Mouse (Mus musculus): Measurements from ENCODE around the gene Lmbrd2.

Gene Lmbrd2

GRCm38 (mm10) chr15:9140252-9140680, at the start of gene Lmbrd2:
Lmbrd2 (plus strand) TSS chr15:9140550.
- Histone ChIP-seq H3K4me3 (replicated peaks; ENCODE audit: low read length) (peak within 1 kb of the TSS; percentile 96), H3K36me3 (ENCODE audit: insufficient read depth, low read length) (peaks cover 53% of the 10 kb centered on the region), H3K9me3 (ENCODE audit: low read length) (no peaks in the 10 kb centered on the region), H3K27me3 (ENCODE audit: insufficient read depth, low read length) (no peaks in the 10 kb centered on the region), H3K4me1 (replicated peaks; ENCODE audit: low read depth, low read length) (peaks cover 61% of the 10 kb centered on the region)
- no peak for TF ChIP-seq CTCF (conservative IDR thresholded peaks at IDR 0.05; ENCODE audit: low read length)
- TF ChIP-seq NANOG (IDR thresholded peaks at IDR 0.05; ENCODE audit: borderline replicate concordance, low read length), result no peak
- no peak for TF ChIP-seq POU5F1 (IDR thresholded peaks at IDR 0.05; ENCODE audit: borderline replicate concordance, low read length)

DNA sequence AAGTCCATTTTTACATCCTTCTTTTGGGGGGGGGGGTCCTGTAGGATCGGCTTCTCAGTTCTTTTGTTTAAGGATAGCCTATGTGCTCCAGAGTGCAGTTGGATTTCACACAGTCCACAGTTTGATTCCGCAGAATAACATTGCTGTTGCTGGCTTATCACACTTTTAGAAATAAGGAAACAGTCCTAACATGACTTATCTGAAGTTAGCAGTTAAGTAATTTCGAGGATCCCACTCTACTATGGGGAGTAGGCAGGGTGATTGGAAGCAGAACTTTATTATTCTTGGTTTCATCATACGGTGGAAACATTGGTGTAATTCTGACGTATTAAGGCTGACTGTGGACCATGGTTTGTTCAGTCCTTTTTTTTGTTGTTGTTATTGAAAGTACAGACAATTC, 49.7 kb upstream of the Lmbrd2 start:
- Histone ChIP-seq H3K4me1 (replicated peaks; ENCODE audit: low read depth, low read length) (peaks cover 52% of the 10 kb centered on the region), H3K27me3 (ENCODE audit: insufficient read depth, low read length) (no peaks in the 10 kb centered on the region), H3K9me3 (ENCODE audit: low read length) (no peaks in the 10 kb centered on the region), H3K4me3 (replicated peaks; ENCODE audit: low read length) (no peak overlapping the region), H3K36me3 (ENCODE audit: insufficient read depth, low read length) (peaks cover 72% of the 10 kb centered on the region)
- TF ChIP-seq POU5F1 (IDR thresholded peaks at IDR 0.05; ENCODE audit: borderline replicate concordance, low read length), result no peak
- no peak for TF ChIP-seq NANOG (IDR thresholded peaks at IDR 0.05; ENCODE audit: borderline replicate concordance, low read length)
- no peak for TF ChIP-seq CTCF (conservative IDR thresholded peaks at IDR 0.05; ENCODE audit: low read length)

- Histone ChIP-seq H3K4me3 (replicated peaks; ENCODE audit: low read length) (peak overlapping the region; percentile 66), H3K4me1 (replicated peaks; ENCODE audit: low read depth, low read length) (peaks cover 21% of the 10 kb centered on the region), H3K9me3 (ENCODE audit: low read length) (no peaks in the 10 kb centered on the region), H3K36me3 (ENCODE audit: insufficient read depth, low read length) (peaks cover 78% of the 10 kb centered on the region), H3K27me3 (ENCODE audit: insufficient read depth, low read length) (no peaks in the 10 kb centered on the region)
- no peak for TF ChIP-seq POU5F1 (IDR thresholded peaks at IDR 0.05; ENCODE audit: borderline replicate concordance, low read length)
- no peak for TF ChIP-seq CTCF (conservative IDR thresholded peaks at IDR 0.05; ENCODE audit: low read length)
- TF ChIP-seq NANOG (IDR thresholded peaks at IDR 0.05; ENCODE audit: borderline replicate concordance, low read length), result no peak
Measured at GRCm38 (mm10) chr15:9093598-9094365, 46.6 kb upstream of the Lmbrd2 start.

DNA sequence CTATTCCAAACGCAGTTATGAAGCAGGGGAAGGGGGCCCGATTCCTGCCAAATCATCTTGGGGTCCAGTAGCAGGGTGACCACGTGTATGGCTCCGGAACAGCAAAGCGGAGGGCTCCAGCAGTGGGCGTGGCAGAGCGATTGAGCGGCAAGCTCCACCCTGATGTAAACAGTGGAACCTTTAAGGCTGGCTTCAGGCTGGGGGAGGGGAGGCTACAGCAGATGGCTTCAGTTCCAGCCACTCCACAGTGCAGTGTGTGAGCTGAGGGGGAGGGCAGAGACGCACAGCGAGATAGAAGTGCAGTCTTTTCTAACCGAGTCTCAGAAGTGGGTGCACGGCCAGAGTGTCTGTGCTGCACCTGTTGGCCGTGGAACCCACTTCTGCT, 46.0 kb upstream of the Lmbrd2 start:
- Histone ChIP-seq H3K27me3 (ENCODE audit: insufficient read depth, low read length) (no peaks in the 10 kb centered on the region), H3K4me3 (replicated peaks; ENCODE audit: low read length) (peak overlapping the region; percentile 66), H3K9me3 (ENCODE audit: low read length) (no peaks in the 10 kb centered on the region), H3K36me3 (ENCODE audit: insufficient read depth, low read length) (peaks cover 77% of the 10 kb centered on the region), H3K4me1 (replicated peaks; ENCODE audit: low read depth, low read length) (peaks cover 20% of the 10 kb centered on the region)
- TF ChIP-seq POU5F1 (IDR thresholded peaks at IDR 0.05; ENCODE audit: borderline replicate concordance, low read length), result no peak
- no peak for TF ChIP-seq CTCF (conservative IDR thresholded peaks at IDR 0.05; ENCODE audit: low read length)
- TF ChIP-seq NANOG (IDR thresholded peaks at IDR 0.05; ENCODE audit: borderline replicate concordance, low read length), result no peak

DNA sequence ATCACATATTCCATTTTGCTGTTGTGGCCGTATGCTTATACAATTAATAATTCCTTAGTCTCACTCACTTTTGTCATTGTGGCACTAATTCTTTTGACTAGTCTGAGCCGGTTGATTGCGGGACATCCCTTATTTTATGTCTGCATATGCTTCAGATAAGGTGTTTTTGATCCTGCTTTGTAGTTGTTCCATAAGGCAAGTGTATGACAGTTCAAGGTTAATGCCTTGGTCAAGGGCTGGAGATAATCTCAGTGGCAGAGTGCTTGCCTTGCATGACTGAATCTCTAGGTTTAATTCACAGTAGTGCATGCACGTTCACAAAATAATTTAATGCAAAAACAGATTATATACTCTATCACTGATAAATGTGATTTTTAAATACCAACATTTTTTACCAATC, 43.5 kb upstream of the Lmbrd2 start:
- Histone ChIP-seq H3K27me3 (ENCODE audit: insufficient read depth, low read length) (no peaks in the 10 kb centered on the region), H3K9me3 (ENCODE audit: low read length) (no peaks in the 10 kb centered on the region), H3K4me1 (replicated peaks; ENCODE audit: low read depth, low read length) (peaks cover 20% of the 10 kb centered on the region), H3K36me3 (ENCODE audit: insufficient read depth, low read length) (peaks cover 84% of the 10 kb centered on the region), H3K4me3 (replicated peaks; ENCODE audit: low read length) (no peak overlapping the region)
- no peak for TF ChIP-seq NANOG (IDR thresholded peaks at IDR 0.05; ENCODE audit: borderline replicate concordance, low read length)
- no peak for TF ChIP-seq CTCF (conservative IDR thresholded peaks at IDR 0.05; ENCODE audit: low read length)
- TF ChIP-seq POU5F1 (IDR thresholded peaks at IDR 0.05; ENCODE audit: borderline replicate concordance, low read length), result no peak

DNA sequence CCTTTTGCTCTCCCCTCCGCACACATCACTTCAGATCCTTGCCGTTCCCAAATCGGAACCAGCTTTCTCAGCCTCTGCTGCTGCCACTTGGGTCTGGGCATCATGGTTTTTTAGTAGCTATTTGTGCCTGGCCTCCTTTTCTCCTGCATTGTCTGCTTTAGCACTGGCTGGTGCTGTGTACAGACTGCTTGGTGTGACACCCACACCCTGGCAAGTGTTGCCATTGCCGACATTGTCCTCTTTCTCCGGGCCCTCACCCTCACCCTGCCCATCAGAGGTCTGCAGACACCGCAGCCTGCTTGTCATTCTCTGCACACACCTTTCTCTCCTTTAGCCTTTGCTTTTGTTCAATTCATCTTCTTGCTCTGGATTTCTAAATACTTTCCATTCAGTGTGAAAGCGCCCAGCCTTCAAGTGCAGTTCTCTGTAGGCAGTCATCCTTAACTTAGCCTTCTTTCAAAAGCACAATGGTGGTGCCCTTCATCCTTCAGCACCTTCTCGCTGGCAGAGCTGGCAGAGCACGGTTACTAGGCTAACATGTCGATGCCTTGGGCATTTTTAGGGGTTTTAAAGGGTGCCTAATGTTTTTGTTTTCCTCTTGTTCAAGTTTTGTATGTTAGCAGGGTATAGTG, 39.8 kb upstream of the Lmbrd2 start:
- no peaks in the 10 kb centered on the region for H3K9me3 ChIP-seq (ENCODE audit: low read length)
- no peaks in the 10 kb centered on the region for H3K27me3 ChIP-seq (ENCODE audit: insufficient read depth, low read length)
- peaks cover 96% of the 10 kb centered on the region for H3K36me3 ChIP-seq (ENCODE audit: insufficient read depth, low read length)
- peaks cover 2% of the 10 kb centered on the region; the same call in 1 of the 2 replicates for H3K4me1 ChIP-seq (replicated peaks; ENCODE audit: low read depth, low read length)
- no peak overlapping the region for H3K4me3 ChIP-seq (replicated peaks; ENCODE audit: low read length)
- no peak for TF ChIP-seq POU5F1 (IDR thresholded peaks at IDR 0.05; ENCODE audit: borderline replicate concordance, low read length)

GRCm38 (mm10) chr15:9106303-9107074, 33.9 kb upstream of the Lmbrd2 start:
- H3K4me3 ChIP-seq (replicated peaks; ENCODE audit: low read length), result no peak overlapping the region
- H3K27me3 ChIP-seq (ENCODE audit: insufficient read depth, low read length), result no peaks in the 10 kb centered on the region
- TF ChIP-seq CTCF (conservative IDR thresholded peaks at IDR 0.05; ENCODE audit: low read length), result no peak
- TF ChIP-seq POU5F1 (IDR thresholded peaks at IDR 0.05; ENCODE audit: borderline replicate concordance, low read length), result no peak
- TF ChIP-seq NANOG (IDR thresholded peaks at IDR 0.05; ENCODE audit: borderline replicate concordance, low read length), result no peak
- H3K9me3 ChIP-seq (ENCODE audit: low read length), result no peaks in the 10 kb centered on the region
- no peaks in the 10 kb centered on the region for H3K4me1 ChIP-seq (replicated peaks; ENCODE audit: low read depth, low read length)
- H3K36me3 ChIP-seq (ENCODE audit: insufficient read depth, low read length), result peaks cover 82% of the 10 kb centered on the region

Data from E14TG2a.4 (cell line).